Mouse (Mus musculus) midbrain, embryonic 11.5 days (tissue): Measurements from ENCODE around the gene Gk2. TPM values are rescaled to one million over a fixed set of nuclear protein-coding genes. Genes with fewer than 3 reads are reported as not detected.

ENCODE experiments used
- ATAC-seq: fragments of 200-750 bp; cut with Nextera tagmentation; 2 replicates; pipeline ENCODE4 v1.8.0; 2017; ENCODE audit warnings: moderate TSS enrichment, moderate library complexity; ENCODE audit not compliant: low FRiP score
- DNase-seq: peaks from one replicate; pipeline ENCODE4 v3.0.0; 2015; ENCODE audit warnings: low spot score; ENCODE audit errors: missing footprints
- H3K27ac ChIP-seq: fragments of 300-500 bp; sonication (generic); 2 replicates; pipeline ENCODE4 v1.5.1; 2014; ENCODE audit warnings: low read depth, low read length
- H3K27me3 ChIP-seq: fragments of 300-500 bp; sonication (generic); 2 replicates; pipeline ENCODE4 v1.6.1; 2014; ENCODE audit warnings: mild to moderate bottlenecking, low read length, moderate library complexity, mixed read lengths; ENCODE audit not compliant: control insufficient read depth, insufficient read depth
- H3K36me3 ChIP-seq: fragments of 300-500 bp; sonication (generic); 2 replicates; pipeline ENCODE4 v1.6.1; 2014; ENCODE audit warnings: mild to moderate bottlenecking, low read length, moderate library complexity, mixed read lengths; ENCODE audit not compliant: control insufficient read depth, insufficient read depth
- H3K4me1 ChIP-seq: fragments of 300-500 bp; sonication (generic); 2 replicates; pipeline ENCODE4 v1.6.1; 2014; ENCODE audit warnings: low read length; ENCODE audit not compliant: control insufficient read depth, insufficient read depth
- H3K4me2 ChIP-seq: fragments of 300-500 bp; sonication (generic); 2 replicates; pipeline ENCODE4 v1.6.1; 2014; ENCODE audit warnings: mild to moderate bottlenecking, moderate library complexity
- H3K4me3 ChIP-seq: fragments of 300-500 bp; sonication (generic); 2 replicates; pipeline ENCODE4 v1.5.1; 2014; ENCODE audit warnings: low read depth, low read length
- H3K9ac ChIP-seq: fragments of 300-500 bp; sonication (generic); 2 replicates; pipeline ENCODE4 v1.6.1; 2014; ENCODE audit warnings: low read length
- H3K9me3 ChIP-seq: fragments of 300-500 bp; sonication (generic); 2 replicates; pipeline ENCODE4 v1.6.1; 2016; ENCODE audit warnings: low read length; ENCODE audit not compliant: control insufficient read depth
- WGBS: fragments of 180-500 bp; shearing (Covaris S2); extraction: QIAGEN DNeasy Blood & Tissue Kit; methylation state at CpG from one replicate; pipeline ENCODE4 v1.1.7; 2014; 5-methylcytosine and 5-hydroxymethylcytosine counted together
- polyA plus RNA-seq: library from polyadenylated mRNA; unstranded; fragments of >200 nt; fragmentation: Nextera tagmentation; extraction: Ambion mirVana; gene quantifications from 2 replicates; pipeline ENCODE4 v1.2.1, GENCODE M21; 2014

Gene Gk2
- not detected in 2 replicates for polyA plus RNA-seq

DNA sequence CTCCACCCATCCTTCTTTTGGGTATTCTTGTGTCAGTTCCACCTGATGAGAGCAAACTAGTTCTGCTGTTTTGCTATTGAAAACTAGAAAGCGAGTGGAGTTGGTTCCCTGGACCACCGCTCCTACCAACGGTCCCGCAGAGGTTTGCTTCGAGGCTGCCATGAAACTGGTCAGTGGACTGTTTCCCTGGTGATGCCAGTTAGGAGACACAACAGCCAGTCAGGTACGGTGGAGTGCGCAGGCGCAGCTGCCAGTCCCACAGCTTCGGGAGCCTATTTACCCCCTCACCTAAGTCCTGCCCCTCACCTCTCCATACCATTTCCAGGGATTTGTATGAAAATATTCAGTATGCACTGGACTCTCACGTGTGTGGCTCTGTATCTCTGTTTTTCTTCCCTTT is at the start of gene Gk2:
TSS of gene Gk2 (minus strand) at position 206 of the 400 bp plus-strand sequence.
- Histone ChIP-seq H3K36me3 (no peaks in the 10 kb centered on the region), H3K9me3 (no peaks in the 10 kb centered on the region), H3K27me3 (no peaks in the 10 kb centered on the region), H3K4me2 (no peak within 1 kb of the TSS), H3K4me1 (no peaks in the 10 kb centered on the region), H3K27ac (no peak within 1 kb of the TSS), H3K4me3 (no peak within 1 kb of the TSS), H3K9ac (no peak within 1 kb of the TSS)
- ATAC-seq (no peak), DNase-seq (no peak)
- WGBS: 92% methylated on average over 10 of the region's 10 CpGs

DNA sequence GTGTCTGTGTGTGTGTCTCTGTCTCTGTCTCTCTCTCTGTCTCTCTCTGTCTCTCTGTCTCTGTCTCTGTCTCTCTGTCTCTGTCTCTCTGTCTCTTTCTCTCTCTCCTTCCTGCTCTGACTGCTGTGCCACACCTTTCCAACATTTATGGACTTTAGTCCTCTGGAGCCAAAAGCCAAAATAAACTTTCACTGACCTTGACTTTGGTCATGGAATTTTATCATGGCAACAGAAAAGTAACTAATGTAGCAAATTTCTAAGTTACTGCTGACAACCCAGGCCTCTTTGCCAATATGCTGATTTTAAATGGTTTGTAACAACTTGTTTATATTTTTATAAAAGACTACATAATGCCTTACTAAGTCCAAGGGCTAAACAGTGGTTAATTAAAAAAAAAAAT is 41.2 kb upstream of the Gk2 start:
- Histone ChIP-seq H3K4me3 (no peak overlapping the region), H3K9me3 (no peaks in the 10 kb centered on the region)
- ATAC-seq: no peak

DNA sequence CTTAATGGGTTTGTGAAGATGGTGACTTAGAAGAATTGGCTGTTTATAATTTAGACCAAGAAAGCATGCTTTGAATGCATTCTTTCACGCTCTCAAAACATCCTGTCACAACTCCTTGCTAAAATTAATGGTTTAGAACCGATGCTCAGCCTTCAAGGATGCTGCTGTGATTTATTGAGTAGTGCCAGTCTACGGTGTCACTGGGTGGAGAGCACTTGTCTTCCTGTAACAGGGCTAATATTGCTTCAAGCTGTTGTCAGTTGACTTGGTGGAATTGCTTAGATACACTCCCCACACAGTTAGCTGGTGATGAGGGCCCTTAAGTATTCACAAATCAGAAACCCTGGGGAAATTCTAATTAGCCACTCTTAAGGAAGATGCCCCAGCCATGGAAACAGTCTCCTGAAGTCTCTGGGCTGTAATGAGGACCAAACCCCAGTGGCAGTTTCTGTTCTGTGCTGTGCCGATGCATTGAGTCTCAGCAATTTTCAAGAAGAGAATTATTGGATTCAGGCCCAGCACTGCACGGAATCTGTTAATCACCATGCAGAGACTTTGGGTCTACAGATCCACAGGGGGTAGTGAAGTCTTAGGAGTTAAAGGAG is 38.8 kb upstream of the Gk2 start:
- Histone ChIP-seq H3K27ac (no peak overlapping the region), H3K36me3 (no peaks in the 10 kb centered on the region), H3K4me1 (no peaks in the 10 kb centered on the region), H3K9ac (no peak overlapping the region), H3K27me3 (no peaks in the 10 kb centered on the region), H3K4me3 (no peak overlapping the region), H3K9me3 (no peaks in the 10 kb centered on the region), H3K4me2 (no peak overlapping the region)
- DNase-seq (no peak), ATAC-seq (no peak)
- 76% methylated on average over 5 of the region's 5 CpGs for WGBS

More for the DNA sequence above, 41.2 kb upstream of the Gk2 start:
- no peak overlapping the region for H3K9ac ChIP-seq
- no peaks in the 10 kb centered on the region for H3K27me3 ChIP-seq
- no peak overlapping the region for H3K27ac ChIP-seq
- no peak for DNase-seq
- H3K36me3 ChIP-seq: no peaks in the 10 kb centered on the region
- H3K4me2 ChIP-seq: no peak overlapping the region
- no peaks in the 10 kb centered on the region for H3K4me1 ChIP-seq

DNA sequence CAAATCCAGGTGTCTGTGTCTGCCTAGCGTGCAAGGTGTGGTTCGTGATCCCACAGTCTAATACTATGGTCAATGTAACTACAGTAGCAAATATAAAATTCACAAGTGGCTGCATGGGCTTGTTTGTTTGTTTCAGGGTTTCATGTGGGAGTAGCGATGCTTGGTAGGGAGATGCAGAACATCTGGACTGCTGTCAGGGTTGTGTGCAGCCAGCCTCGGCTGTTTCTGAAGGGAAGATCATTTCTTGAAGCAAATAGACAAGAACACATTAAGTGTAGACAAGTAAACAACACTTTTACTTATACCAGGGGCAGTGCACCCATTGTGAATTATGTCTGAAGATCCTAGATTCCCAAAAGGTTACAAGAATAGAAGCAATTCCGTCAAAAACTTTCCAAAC is 36.6 kb upstream of the Gk2 start:
- H3K9ac ChIP-seq: no peak overlapping the region
- H3K9me3 ChIP-seq: no peaks in the 10 kb centered on the region
- no peak overlapping the region for H3K4me3 ChIP-seq
- H3K27ac ChIP-seq: no peak overlapping the region
- no peak overlapping the region for H3K4me2 ChIP-seq
- WGBS: 86% methylated on average over 5 of the region's 5 CpGs
- DNase-seq: no peak
- no peaks in the 10 kb centered on the region for H3K27me3 ChIP-seq
- no peaks in the 10 kb centered on the region for H3K4me1 ChIP-seq
- H3K36me3 ChIP-seq: no peaks in the 10 kb centered on the region
- no peak for ATAC-seq

DNA sequence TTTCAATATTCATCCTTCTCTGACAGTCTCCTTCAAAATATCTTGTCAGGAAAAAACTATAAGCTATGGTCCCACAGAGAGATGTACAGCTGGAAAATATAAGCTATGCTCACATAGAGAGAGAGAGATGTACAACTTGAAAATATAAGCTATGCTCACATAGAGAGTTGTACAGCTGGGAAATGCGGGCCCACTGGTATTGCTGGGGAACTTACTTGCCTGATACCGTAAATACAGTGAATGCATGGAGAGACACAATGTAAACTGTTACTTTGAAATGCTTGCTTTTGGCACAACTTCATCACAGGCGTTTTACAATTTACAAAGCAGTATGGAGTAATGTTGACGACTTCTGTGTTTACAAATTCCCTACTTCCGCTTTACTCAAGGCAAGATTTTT is 29.3 kb upstream of the Gk2 start:
- H3K36me3 ChIP-seq: no peaks in the 10 kb centered on the region
- H3K27me3 ChIP-seq: no peaks in the 10 kb centered on the region
- no peaks in the 10 kb centered on the region for H3K4me1 ChIP-seq
- 93% methylated on average over 5 of the region's 5 CpGs for WGBS
- no peaks in the 10 kb centered on the region for H3K9me3 ChIP-seq
- H3K27ac ChIP-seq: no peak overlapping the region
- no peak overlapping the region for H3K4me3 ChIP-seq
- DNase-seq: no peak
- ATAC-seq: no peak
- no peak overlapping the region for H3K4me2 ChIP-seq
- no peak overlapping the region for H3K9ac ChIP-seq

DNA sequence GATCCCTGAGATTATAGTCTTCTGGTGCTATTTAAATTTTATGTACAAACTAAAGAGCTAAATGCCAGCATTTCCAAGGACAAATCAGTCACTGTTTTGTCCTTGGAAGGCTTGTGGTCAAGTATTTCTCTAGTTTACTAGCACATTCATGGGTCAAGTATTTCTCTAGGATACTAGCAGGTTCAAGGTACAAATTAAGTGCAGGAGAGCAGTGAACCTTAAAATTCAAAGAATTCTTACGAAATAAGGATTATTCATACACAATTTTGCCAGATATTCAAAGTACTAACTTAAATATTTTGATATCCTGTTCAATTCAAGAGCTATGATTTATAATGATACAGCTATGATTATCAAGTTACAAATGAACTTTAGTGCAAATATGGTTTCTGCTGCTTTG is 23.2 kb upstream of the Gk2 start:
- Histone ChIP-seq H3K27me3 (no peaks in the 10 kb centered on the region), H3K4me1 (no peaks in the 10 kb centered on the region), H3K4me3 (no peak overlapping the region), H3K4me2 (no peak overlapping the region), H3K36me3 (no peaks in the 10 kb centered on the region), H3K27ac (no peak overlapping the region), H3K9me3 (no peaks in the 10 kb centered on the region), H3K9ac (no peak overlapping the region)
- WGBS: 69% methylated on average over 1 of the region's 1 CpGs
- no peak for DNase-seq
- no peak for ATAC-seq

DNA sequence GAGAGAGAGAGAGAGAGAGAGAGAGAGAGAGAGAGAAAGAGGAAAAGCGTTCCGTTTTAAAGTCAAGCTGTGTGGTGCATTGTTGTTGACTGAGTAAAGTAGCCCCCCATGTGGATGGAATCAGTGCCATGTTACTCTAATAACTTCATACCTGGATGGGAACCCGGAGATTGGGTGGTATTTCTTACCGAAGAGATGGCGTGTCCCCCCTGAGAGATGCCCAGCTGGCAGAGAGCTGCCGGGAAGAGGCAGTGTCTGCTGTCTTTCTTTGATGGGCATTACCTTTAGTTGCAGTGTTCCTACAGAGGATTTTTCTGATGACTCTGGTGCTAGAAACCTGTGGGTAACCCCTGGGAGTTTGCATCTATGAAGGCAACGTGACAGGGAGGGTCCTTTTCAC is 10.4 kb upstream of the Gk2 start:
- Histone ChIP-seq H3K36me3 (no peaks in the 10 kb centered on the region), H3K27me3 (no peaks in the 10 kb centered on the region), H3K4me2 (no peak overlapping the region), H3K27ac (no peak overlapping the region), H3K4me1 (no peaks in the 10 kb centered on the region), H3K4me3 (no peak overlapping the region), H3K9ac (no peak overlapping the region), H3K9me3 (no peaks in the 10 kb centered on the region)
- DNase-seq (no peak), ATAC-seq (no peak)
- WGBS: 91% methylated on average over 7 of the region's 7 CpGs

DNA sequence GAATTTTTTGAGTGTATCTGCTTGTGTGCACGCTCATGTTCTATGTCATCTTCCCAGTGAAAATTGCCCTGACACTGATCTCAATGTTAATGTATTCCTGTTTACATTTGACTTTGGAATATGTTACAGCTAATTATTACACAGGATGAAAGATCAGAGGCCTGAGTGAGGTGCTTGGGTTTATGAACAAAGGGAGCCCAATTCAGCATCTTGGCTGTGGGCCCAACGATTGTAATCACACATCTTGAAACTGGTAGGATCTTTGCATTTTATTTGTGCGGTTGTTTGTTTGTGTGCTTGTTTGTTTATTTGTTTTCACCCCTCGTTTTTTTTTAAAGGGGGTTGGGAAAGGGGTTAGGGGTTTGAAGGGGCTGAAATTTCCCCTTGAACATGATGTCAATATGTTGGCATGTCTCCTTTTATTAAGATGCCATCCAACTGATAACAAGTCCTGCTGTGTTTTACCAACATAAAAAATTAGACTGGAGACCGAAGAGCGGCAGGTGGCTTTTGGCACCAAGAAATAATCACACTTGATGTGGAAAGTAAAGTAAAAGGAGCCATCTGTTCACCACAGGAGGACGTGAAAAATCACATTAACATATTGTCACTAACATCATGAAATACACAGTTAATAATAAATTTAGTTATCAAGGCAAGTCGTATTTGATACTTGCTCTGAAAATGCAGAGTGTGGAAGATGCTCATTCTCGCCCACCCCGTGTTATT is 9.8 kb upstream of the Gk2 start:
- ATAC-seq (no peak), DNase-seq (no peak)
- Histone ChIP-seq H3K36me3 (no peaks in the 10 kb centered on the region), H3K27me3 (no peaks in the 10 kb centered on the region), H3K4me3 (no peak overlapping the region), H3K9ac (no peak overlapping the region), H3K27ac (no peak overlapping the region), H3K4me1 (no peaks in the 10 kb centered on the region), H3K9me3 (no peaks in the 10 kb centered on the region), H3K4me2 (no peak overlapping the region)
- WGBS: 82% methylated on average over 10 of the region's 10 CpGs

DNA sequence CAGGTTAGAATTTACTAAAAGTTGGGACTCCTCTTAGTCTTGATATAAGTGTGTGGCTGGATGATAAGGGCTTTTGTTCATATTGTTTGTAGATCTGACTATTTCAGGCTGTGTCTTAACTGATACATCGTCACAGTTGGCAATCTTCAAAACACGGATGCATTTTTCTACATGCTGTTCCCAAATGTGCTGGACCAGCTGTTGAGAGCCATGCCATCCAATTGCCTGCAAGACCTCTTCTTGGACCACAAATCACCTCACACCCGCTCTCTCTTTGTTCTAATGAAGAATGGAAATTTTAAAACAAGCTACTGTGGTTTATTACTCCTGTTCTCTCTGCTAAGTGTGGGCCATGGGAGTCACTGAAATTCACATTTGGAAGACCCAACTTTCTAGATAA is 9.1 kb upstream of the Gk2 start:
- Histone ChIP-seq H3K27me3 (no peaks in the 10 kb centered on the region), H3K4me1 (no peaks in the 10 kb centered on the region), H3K4me3 (no peak overlapping the region), H3K4me2 (no peak overlapping the region), H3K27ac (no peak overlapping the region), H3K36me3 (no peaks in the 10 kb centered on the region), H3K9ac (no peak overlapping the region), H3K9me3 (no peaks in the 10 kb centered on the region)
- WGBS: 89% methylated on average over 3 of the region's 3 CpGs
- ATAC-seq: no peak
- DNase-seq: no peak
